Mouse (Mus musculus): ENCODE measurements around the gene Trmt2a.

The Trmt2a gene

GRCm38 (mm10) chr16:18231451-18231850 lies 17.0 kb upstream of the Trmt2a start:
- DNase-seq (ENCODE audit: low read depth): no peak

- peak; percentile 36 for DNase-seq (ENCODE audit: low read depth)
These were observed 15.0 kb upstream of the Trmt2a start for GRCm38 (mm10) chr16:18233451-18233850.

- DNase-seq (ENCODE audit: low read depth): no peak
These were observed 14.4 kb upstream of the Trmt2a start for GRCm38 (mm10) chr16:18233919-18234670.

- DNase-seq (ENCODE audit: low read depth): peak; percentile 53
These were observed 13.6 kb upstream of the Trmt2a start, which contains the start of gene Zdhhc8 for GRCm38 (mm10) chr16:18234671-18235388. Gene Zdhhc8 (minus strand): TSS chr16:18235136.

- no peak for DNase-seq (ENCODE audit: low read depth)
These were observed 13.0 kb upstream of the Trmt2a start for GRCm38 (mm10) chr16:18235389-18236065.

- DNase-seq (ENCODE audit: low read depth): no peak
These were observed 11.6 kb upstream of the Trmt2a start for GRCm38 (mm10) chr16:18236676-18237501.

GRCm38 (mm10) chr16:18241581-18241980 lies 6.9 kb upstream of the Trmt2a start:
- no peak for DNase-seq (ENCODE audit: low read depth)

- peak; percentile 52 for DNase-seq (ENCODE audit: low read depth)
These were observed 719 bp upstream of the Trmt2a start for GRCm38 (mm10) chr16:18247521-18248399.

- peak; percentile 84 for DNase-seq (ENCODE audit: low read depth)
These were observed 987 bp downstream of the Trmt2a start for GRCm38 (mm10) chr16:18249364-18249967.

GRCm38 (mm10) chr16:18250231-18250630 lies 1.8 kb downstream of the Trmt2a start:
- no peak for DNase-seq (ENCODE audit: low read depth)

GRCm38 (mm10) chr16:18250828-18251790 lies 2.6 kb downstream of the Trmt2a start:
- DNase-seq (ENCODE audit: low read depth): no peak

GRCm38 (mm10) chr16:18252736-18253135 lies 4.3 kb downstream of the Trmt2a start:
- DNase-seq (ENCODE audit: low read depth): no peak

GRCm38 (mm10) chr16:18253866-18254265 lies 5.4 kb downstream of the Trmt2a start:
- DNase-seq (ENCODE audit: low read depth): no peak

- DNase-seq (ENCODE audit: low read depth): no peak
These were observed 9.7 kb downstream of the Trmt2a start, which contains the start of gene Gm49776 for GRCm38 (mm10) chr16:18258221-18258620. Gene Gm49776 (minus strand): TSS chr16:18258321.

- DNase-seq (ENCODE audit: low read depth): no peak
These were observed 16.5 kb downstream of the Trmt2a start for GRCm38 (mm10) chr16:18265024-18265423.

GRCm38 (mm10) chr16:18268182-18268581 lies 19.7 kb downstream of the Trmt2a start:
- peak; percentile 74 for DNase-seq (ENCODE audit: low read depth)

GRCm38 (mm10) chr16:18275166-18275565 lies 26.7 kb downstream of the Trmt2a start:
- DNase-seq (ENCODE audit: low read depth): no peak

GRCm38 (mm10) chr16:18288166-18288565 lies 39.7 kb downstream of the Trmt2a start:
- peak; percentile 60 for DNase-seq (ENCODE audit: low read depth)

- peak; percentile 46 for DNase-seq (ENCODE audit: low read depth)
These were observed 40.1 kb downstream of the Trmt2a start for GRCm38 (mm10) chr16:18288581-18289061.

Data from 416B (cell line).